Mouse (Mus musculus) olfactory bulb, adult 2 months (tissue): ENCODE results near the gene Mbd6.
"Not testable (repeated sequence)": the region's sequence is repeated elsewhere in the genome, so short reads cannot be mapped to it uniquely, and the experiment has no call there.

Experiments used
- CTCF ChIP-seq: fragments of 200-500 bp; IDR thresholded peaks from 2 replicates; pipeline ENCODE4 v1.5.1; 2012; ENCODE audit warnings: low read depth, mild to moderate bottlenecking, low read length, moderate library complexity; ENCODE audit not compliant: insufficient read depth
- POLR2A ChIP-seq: fragments of 200-500 bp; IDR thresholded peaks from 2 replicates; pipeline ENCODE4 v1.6.1; 2012; ENCODE audit warnings: mild to moderate bottlenecking, low read depth, low read length, moderate library complexity; ENCODE audit not compliant: insufficient read depth

DNA sequence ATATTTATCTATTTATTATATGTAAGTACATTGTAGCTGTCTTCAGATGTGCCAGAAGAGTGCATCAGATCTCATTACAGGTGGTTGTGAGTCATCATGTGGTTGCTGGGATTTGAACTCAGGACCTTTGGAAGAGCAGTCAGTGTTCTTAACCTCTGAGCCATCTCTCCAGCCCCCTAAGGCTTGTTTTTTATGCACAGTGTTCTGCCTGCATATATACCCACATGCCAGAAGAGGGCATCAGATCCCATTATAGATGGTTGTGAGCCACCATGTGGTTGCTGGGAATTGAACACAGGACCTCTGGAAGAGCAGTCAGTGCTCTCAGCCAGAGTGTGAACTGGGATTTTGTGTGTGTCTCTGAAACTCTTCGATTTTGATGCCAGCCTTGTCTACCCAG, 26.1 kb upstream of the Mbd6 start:
- TF ChIP-seq CTCF, POLR2A: not testable (repeated sequence)
